11 mouse cellular contexts compared by ENCODE assay signal in the genomic region with DNA sequence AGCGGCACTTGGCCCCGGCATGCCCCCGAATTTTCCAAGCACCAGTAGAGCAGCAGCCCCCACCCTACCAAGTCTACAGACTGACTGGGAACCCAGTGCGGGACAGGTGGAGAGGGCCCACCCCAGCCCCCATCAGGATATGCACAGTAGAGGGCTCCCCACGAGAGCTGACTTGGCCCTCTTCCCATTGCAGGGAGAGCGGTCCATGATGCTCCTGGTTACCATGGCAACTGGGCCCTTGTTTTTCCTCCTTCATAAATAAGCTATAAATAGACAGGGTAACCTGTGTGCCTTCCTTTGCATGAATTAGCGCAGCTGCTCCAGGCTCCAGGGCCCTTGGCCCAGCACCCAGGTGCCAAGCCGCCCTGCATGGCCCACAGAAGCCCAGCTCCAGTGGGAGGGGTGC. TPM values are rescaled to one million over a fixed set of nuclear protein-coding genes. Genes with fewer than 3 reads are reported as not detected.
DNase-seq lines count a peak whose midpoint lies in the region; TF ChIP-seq lines count a peak whose summit lies in the region.
"Had no signal": no experiment of that assay in that cellular context is flagged by ENCODE, and none has a peak within 500 bp of the region (broad histone marks: within the 10 kb centered on the region; RNA-seq: fewer than 3 reads in every experiment).

No protein-coding gene starts in this region.

- no peak for TF ChIP-seq POLR2A in olfactory bulb, adult 2 months (IDR thresholded peaks at IDR 0.05; ENCODE audit: insufficient read depth, low read depth, low read length)

- H3K4me3 ChIP-seq in left cerebral cortex, adult 2 months: no peak overlapping the region
- H3K4me3 ChIP-seq in olfactory bulb, adult 2 months (ENCODE audit: insufficient read depth, low read depth, low read length): no peak overlapping the region
- H3K4me3 ChIP-seq: erythroblast, embryonic 14.5 days; liver, embryonic 13.5 days had no signal

- 30% methylated on average over 8 of the region's 8 CpGs for WGBS in olfactory bulb, adult 2 months

- intact Hi-C loops in left cerebral cortex, adult 2 months (cut with DNase I): loop anchor here (10.0 kb wide), 1 partner anchor 218 kb away; no protein-coding TSS in a partner anchor
- intact Hi-C loops in heart, postnatal 10 days (cut with DNase I): loop anchor here (2.0 to 5.0 kb wide), 2 partner anchors 92 to 215 kb away; no protein-coding TSS in a partner anchor

- no peak for TF ChIP-seq CTCF in left cerebral cortex, adult 2 months (IDR thresholded peaks at IDR 0.05)
- TF ChIP-seq CTCF in olfactory bulb, adult 2 months (IDR thresholded peaks at IDR 0.05; ENCODE audit: insufficient read depth, low read depth, low read length): no peak

- peaks cover 10% of the 10 kb centered on the region for H3K4me1 ChIP-seq in olfactory bulb, adult 2 months (ENCODE audit: control insufficient read depth, insufficient read depth, low read length)

- peak; percentile 38 to 69 for DNase-seq in left cerebral cortex, adult 2 months (ENCODE audit: extremely low spot score in 1 of 2, low spot score in 2 of 2)
- no peak for DNase-seq in left cerebral cortex, adult 11 months (ENCODE audit: low spot score)
- peak; percentile 59 to 63 for DNase-seq in cerebellum, postnatal 14 days
- peak; percentile 63 to 72 for DNase-seq in layer of hippocampus, adult 8-10 months (ENCODE audit: low spot score in 2 of 2)
- no peak for DNase-seq in kidney, postnatal 25 days
- DNase-seq in ovary, postnatal 36 days (ENCODE audit: low spot score): no peak
- DNase-seq in heart, postnatal 10 days: no peak
- DNase-seq: adrenal gland, postnatal 14 days; liver, embryonic 13.5 days had no signal

- H3K27ac ChIP-seq in left cerebral cortex, adult 2 months: peak overlapping the region; percentile 45
- peak overlapping the region; percentile 59 for H3K27ac ChIP-seq in olfactory bulb, adult 2 months (ENCODE audit: insufficient read depth, low read depth, low read length)
- H3K27ac ChIP-seq: liver, embryonic 13.5 days had no signal

RNA-seq across cellular contexts. Expression of gene Psmb7, which starts 3.3 kb away (rescaled TPM):
- 100 to 1,000 TPM; 168 to 203 TPM for total RNA-seq in left cerebral cortex, adult 2 months (2021)
- total RNA-seq in layer of hippocampus, adult 8-10 months (2022): 100 to 1,000 TPM; 190 to 208 (median 197) TPM
- polyA plus RNA-seq in olfactory bulb, adult 2 months (2012; ENCODE audit: insufficient read depth, insufficient read length, low replicate concordance, missing spikeins): not detected in 2 replicates
- total RNA-seq in heart, postnatal 10 days (2021): 100 to 1,000 TPM; 253 to 257 TPM

Comparison
In these comparisons a context has a peak if more than half of its experiments do, and no peak if none do; other contexts are left out.
1. DNase-seq: peak in left cerebral cortex, adult 2 months (2 of 2), cerebellum, postnatal 14 days (2 of 2) and layer of hippocampus, adult 8-10 months (2 of 2); none in left cerebral cortex, adult 11 months (single experiment), kidney, postnatal 25 days (0 of 2), ovary, postnatal 36 days (single experiment) and heart, postnatal 10 days (0 of 2).